Comparison of ENCODE assay signal across 17 mouse cellular contexts in genomic region chr4:150157348-150157882, GRCm38 (mm10). TPM values are rescaled to one million over a fixed set of nuclear protein-coding genes. Genes with fewer than 3 reads are reported as not detected.
"Had no signal": no experiment of that assay in that cellular context is flagged by ENCODE, and none has a peak within 500 bp of the region (broad histone marks: within the 10 kb centered on the region; RNA-seq: fewer than 3 reads in every experiment).

No protein-coding gene starts in this region.

- H3K4me1 ChIP-seq: hindbrain, embryonic 13.5 days; limb, embryonic 12.5 days; neural tube, embryonic 12.5 days had no signal

- H3K27ac ChIP-seq: hindbrain, embryonic 13.5 days; hindbrain, postnatal 0 days; limb, embryonic 12.5 days; neural tube, embryonic 12.5 days had no signal

- ATAC-seq: hindbrain, postnatal 0 days; lung, postnatal 0 days had no signal

- H3K9me3 ChIP-seq: hindbrain, embryonic 13.5 days had no signal

- H3K27me3 ChIP-seq: hindbrain, embryonic 13.5 days; limb, embryonic 12.5 days had no signal

- DNase-seq: kidney, postnatal 10 days; layer of hippocampus, adult 9-11 months; lung, adult 2 months; lung, postnatal 36 days; midbrain, embryonic 14.5 days; spleen, adult 18-20 months; thymus, adult 18-20 months; thymus, postnatal 14 days had no signal

- H3K4me3 ChIP-seq: hindbrain, embryonic 13.5 days; limb, embryonic 12.5 days; neural tube, embryonic 12.5 days had no signal

- H3K9ac ChIP-seq: hindbrain, embryonic 13.5 days; limb, embryonic 12.5 days; neural tube, embryonic 12.5 days had no signal

- H3K4me2 ChIP-seq: hindbrain, embryonic 13.5 days; limb, embryonic 12.5 days; neural tube, embryonic 12.5 days had no signal

- H3K36me3 ChIP-seq: hindbrain, embryonic 13.5 days; limb, embryonic 12.5 days; neural tube, embryonic 12.5 days had no signal

RNA-seq across cellular contexts. Expression of gene Slc2a7, which starts 8.6 kb away (rescaled TPM):
- polyA plus RNA-seq: hindbrain, embryonic 13.5 days; hindbrain, postnatal 0 days; intestine, embryonic 14.5 days; limb, embryonic 12.5 days; liver, adult 2 months; lung, adult 2 months; lung, postnatal 0 days; midbrain, embryonic 14.5 days; neural tube, embryonic 12.5 days; stomach, embryonic 14.5 days; urinary bladder, adult 2 months had no signal

RNA-seq across cellular contexts. Expression of gene Car6, which starts 43.7 kb away (rescaled TPM):
- polyA plus RNA-seq: hindbrain, embryonic 13.5 days; hindbrain, postnatal 0 days; intestine, embryonic 14.5 days; liver, adult 2 months; neural tube, embryonic 12.5 days; stomach, embryonic 14.5 days; urinary bladder, adult 2 months had no signal
